Mouse (Mus musculus): Measurements from ENCODE around the gene Strip1.
"Not testable (repeated sequence)": the region's sequence is repeated elsewhere in the genome, so short reads cannot be mapped to it uniquely, and the experiment has no call there.

Gene Strip1

GRCm38 (mm10) chr3:107631523-107631958, at the start of gene Strip1:
Gene Strip1 (minus strand): TSS chr3:107631694.
- peak; percentile 91 to 95 for DNase-seq (ENCODE audit: low spot score in 2 of 2)

- DNase-seq (ENCODE audit: low spot score in 2 of 2): peak; percentile 64 to 79
Observed at GRCm38 (mm10) chr3:107680790-107681576, 49.5 kb upstream of the Strip1 start.

- no peak for DNase-seq (ENCODE audit: low spot score in 2 of 2)
Observed at GRCm38 (mm10) chr3:107671509-107671908, 40.0 kb upstream of the Strip1 start.

- no peak for DNase-seq (ENCODE audit: low spot score in 2 of 2)
Observed at GRCm38 (mm10) chr3:107670500-107670899, 39.0 kb upstream of the Strip1 start.

GRCm38 (mm10) chr3:107668786-107669185, 37.3 kb upstream of the Strip1 start:
- no peak for DNase-seq (ENCODE audit: low spot score in 2 of 2)

GRCm38 (mm10) chr3:107667426-107667825, 35.9 kb upstream of the Strip1 start:
- no peak for DNase-seq (ENCODE audit: low spot score in 2 of 2)

- DNase-seq (ENCODE audit: low spot score in 2 of 2): no peak
Observed at GRCm38 (mm10) chr3:107664641-107665040, 33.1 kb upstream of the Strip1 start.

GRCm38 (mm10) chr3:107659000-107659399, 27.5 kb upstream of the Strip1 start:
- DNase-seq (ENCODE audit: low spot score in 2 of 2): no peak

- DNase-seq (ENCODE audit: low spot score in 2 of 2): no peak
Observed at GRCm38 (mm10) chr3:107656888-107657287, 25.4 kb upstream of the Strip1 start.

- DNase-seq (ENCODE audit: low spot score in 2 of 2): no peak
Observed at GRCm38 (mm10) chr3:107656151-107656550, 24.7 kb upstream of the Strip1 start.

- no peak for DNase-seq (ENCODE audit: low spot score in 2 of 2)
Observed at GRCm38 (mm10) chr3:107655491-107655890, 24.0 kb upstream of the Strip1 start.

- DNase-seq (ENCODE audit: low spot score in 2 of 2): no peak
Observed at GRCm38 (mm10) chr3:107654861-107655260, 23.4 kb upstream of the Strip1 start.

- DNase-seq (ENCODE audit: low spot score in 2 of 2): no peak
Observed at GRCm38 (mm10) chr3:107652968-107653367, 21.5 kb upstream of the Strip1 start.

- not testable (repeated sequence) for DNase-seq (ENCODE audit: low spot score in 2 of 2)
Observed at GRCm38 (mm10) chr3:107650276-107650675, 18.8 kb upstream of the Strip1 start.

- DNase-seq (ENCODE audit: low spot score in 2 of 2): no peak
Observed at GRCm38 (mm10) chr3:107646947-107647346, 15.5 kb upstream of the Strip1 start.

GRCm38 (mm10) chr3:107637606-107638172, 6.2 kb upstream of the Strip1 start:
- no peak for DNase-seq (ENCODE audit: low spot score in 2 of 2)

- no peak for DNase-seq (ENCODE audit: low spot score in 2 of 2)
Observed at GRCm38 (mm10) chr3:107636236-107636635, 4.7 kb upstream of the Strip1 start.

- no peak for DNase-seq (ENCODE audit: low spot score in 2 of 2)
Observed at GRCm38 (mm10) chr3:107635836-107636235, 4.3 kb upstream of the Strip1 start.

- DNase-seq (ENCODE audit: low spot score in 2 of 2): no peak
Observed at GRCm38 (mm10) chr3:107633906-107634305, 2.4 kb upstream of the Strip1 start.

- no peak for DNase-seq (ENCODE audit: low spot score in 2 of 2)
Observed at GRCm38 (mm10) chr3:107632786-107633185, 1.3 kb upstream of the Strip1 start.

GRCm38 (mm10) chr3:107630682-107631522, 592 bp downstream of the Strip1 start, which contains the start of gene Gm10961:
Gene Gm10961 (plus strand): TSS chr3:107631322.
- peak; percentile 57 to 60 for DNase-seq (ENCODE audit: low spot score in 2 of 2)

GRCm38 (mm10) chr3:107629411-107629810, 2.1 kb downstream of the Strip1 start:
- DNase-seq (ENCODE audit: low spot score in 2 of 2): no peak
